Mouse (Mus musculus): ENCODE results near the gene Tanc2. TPM values are rescaled to one million over a fixed set of nuclear protein-coding genes. Genes with fewer than 3 reads are reported as not detected.

Gene Tanc2
- polyA plus RNA-seq, 1 experiment from 2014 or later: 2.9 TPM

DNA sequence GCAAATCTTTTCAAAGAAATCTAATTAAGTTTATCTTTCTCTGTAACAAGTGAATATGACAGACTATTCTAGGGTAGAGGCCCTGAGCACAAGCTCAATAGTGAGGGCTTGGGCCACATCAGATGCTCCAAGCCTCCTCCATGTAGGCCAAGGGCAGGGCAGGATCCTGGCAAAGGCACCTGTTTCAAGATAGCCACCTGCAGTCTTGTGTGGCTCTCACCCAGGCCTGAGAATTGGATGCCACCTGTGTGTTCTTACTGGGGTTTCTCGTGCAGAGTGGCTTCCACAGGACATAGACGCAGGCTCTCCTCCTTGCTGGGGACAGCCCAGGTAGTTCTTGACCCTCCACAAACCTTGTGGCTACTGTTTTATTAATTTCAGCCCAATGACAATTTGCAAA is 388.4 kb downstream of the Tanc2 start:
- no peak for ATAC-seq (ENCODE audit: low FRiP score, low TSS enrichment)
- WGBS: 80% methylated on average over 2 of the region's 2 CpGs

DNA sequence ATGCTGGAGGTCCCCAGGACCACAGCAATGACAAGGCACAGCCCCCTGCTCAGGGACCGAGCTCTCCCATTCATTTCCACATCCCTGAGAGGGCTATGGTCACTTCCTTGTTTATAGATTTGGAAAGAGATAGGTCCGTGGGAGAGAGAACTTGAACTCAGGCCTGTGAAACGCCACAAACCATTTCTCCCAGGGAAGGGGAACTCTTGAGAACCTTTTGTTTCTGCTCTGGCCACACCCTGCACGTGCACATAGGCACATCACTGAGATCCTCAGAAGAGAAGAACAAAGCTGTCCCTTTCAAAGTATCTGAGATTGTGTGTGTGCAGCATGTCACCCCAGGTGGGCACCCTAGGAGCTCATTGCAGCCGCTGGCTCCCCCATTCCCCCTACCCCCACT is 388.8 kb downstream of the Tanc2 start:
- TF ChIP-seq EP300 (optimal IDR thresholded peaks at IDR 0.05): no peak
- TF ChIP-seq CTCF (IDR thresholded peaks at IDR 0.05; ENCODE audit: low read depth): no peak
- ATAC-seq (ENCODE audit: low FRiP score, low TSS enrichment) (no peak), DNase-seq (ENCODE audit: low spot score) (no peak)
- H3K36me3 ChIP-seq (ENCODE audit: control insufficient read depth, insufficient read depth, low read length): no peaks in the 10 kb centered on the region
- no peak overlapping the region for H3K4me2 ChIP-seq (replicated peaks; ENCODE audit: low read depth)
- no peaks in the 10 kb centered on the region for H3K9me3 ChIP-seq (ENCODE audit: control insufficient read depth, low read length)
- H3K9ac ChIP-seq (ENCODE audit: low read length): no peak overlapping the region
- H3K27ac ChIP-seq (replicated peaks): no peak overlapping the region
- no peak overlapping the region for H3K4me3 ChIP-seq (ENCODE audit: low read depth, low read length)
- 58% methylated on average over 5 of the region's 5 CpGs for WGBS
- no peaks in the 10 kb centered on the region for H3K4me1 ChIP-seq (replicated peaks; ENCODE audit: control insufficient read depth, insufficient read depth)
- H3K27me3 ChIP-seq (ENCODE audit: control insufficient read depth, insufficient read depth, low read length): no peaks in the 10 kb centered on the region

More for the DNA sequence above, 388.4 kb downstream of the Tanc2 start:
- Histone ChIP-seq H3K9me3 (ENCODE audit: control insufficient read depth, low read length) (no peaks in the 10 kb centered on the region), H3K4me1 (replicated peaks; ENCODE audit: control insufficient read depth, insufficient read depth) (no peaks in the 10 kb centered on the region), H3K4me2 (replicated peaks; ENCODE audit: low read depth) (no peak overlapping the region), H3K4me3 (ENCODE audit: low read depth, low read length) (no peak overlapping the region), H3K27ac (replicated peaks) (no peak overlapping the region), H3K27me3 (ENCODE audit: control insufficient read depth, insufficient read depth, low read length) (no peaks in the 10 kb centered on the region), H3K9ac (ENCODE audit: low read length) (no peak overlapping the region), H3K36me3 (ENCODE audit: control insufficient read depth, insufficient read depth, low read length) (no peaks in the 10 kb centered on the region)
- no peak for TF ChIP-seq CTCF (IDR thresholded peaks at IDR 0.05; ENCODE audit: low read depth)
- no peak for TF ChIP-seq EP300 (optimal IDR thresholded peaks at IDR 0.05)
- DNase-seq (ENCODE audit: low spot score): no peak

Small RNA genes lying within 50 kb of the gene (microRNA-seq; reads per million reads assigned to microRNA genes)
- gene Gm23990: not detected

Other genes with a start within 250 kb of the Tanc2 start
- not detected in 2 replicates for gene March10, start 133.3 kb upstream of the Tanc2 start, polyA plus RNA-seq (2015; fragmentation: Nextera tagmentation; extraction: Ambion mirVana)

Measured in stomach, postnatal 0 days (tissue).